8 mouse cellular contexts compared by ENCODE assay signal in genomic region chr3:101462294-101462693, GRCm38 (mm10).
DNase-seq lines count a peak whose midpoint lies in the region; ATAC-seq and TF ChIP-seq lines count a peak whose summit lies in the region.

No protein-coding gene starts in this region.

- no peak overlapping the region for H3K27ac ChIP-seq in cerebellum, adult 2 months (ENCODE audit: insufficient read depth, low read length)
- H3K27ac ChIP-seq in forebrain, postnatal 0 days (ENCODE audit: low read depth, low read length) = peak overlapping the region; percentile 57
- no peak overlapping the region for H3K27ac ChIP-seq in hindbrain, embryonic 16.5 days (ENCODE audit: low read depth, low read length)

- TF ChIP-seq POLR2A in cerebellum, adult 2 months (IDR thresholded peaks at IDR 0.05; ENCODE audit: borderline replicate concordance, insufficient read depth, low read length) = no peak

- peaks cover 18% of the 10 kb centered on the region for H3K36me3 ChIP-seq in forebrain, postnatal 0 days (ENCODE audit: insufficient read depth)
- peaks cover 21% of the 10 kb centered on the region for H3K36me3 ChIP-seq in hindbrain, embryonic 16.5 days (ENCODE audit: control insufficient read depth, insufficient read depth, low read length)

- peaks cover 3% of the 10 kb centered on the region; the same call in 1 of the 2 replicates for H3K9me3 ChIP-seq in forebrain, postnatal 0 days (ENCODE audit: low read length)
- peaks cover 4% of the 10 kb centered on the region for H3K9me3 ChIP-seq in hindbrain, embryonic 16.5 days (ENCODE audit: control insufficient read depth, low read length)

- H3K9ac ChIP-seq in forebrain, postnatal 0 days = no peak overlapping the region
- H3K9ac ChIP-seq in hindbrain, embryonic 16.5 days (ENCODE audit: low read depth, low read length) = no peak overlapping the region

- no peak overlapping the region for H3K4me3 ChIP-seq in cerebellum, adult 2 months (replicated peaks; ENCODE audit: insufficient read depth, low read depth, low read length)
- H3K4me3 ChIP-seq in forebrain, postnatal 0 days (ENCODE audit: low read depth, low read length) = no peak overlapping the region
- no peak overlapping the region for H3K4me3 ChIP-seq in hindbrain, embryonic 16.5 days (ENCODE audit: low read length)

- DNase-seq in R1 (ENCODE audit: low read depth, low spot score) = peak; percentile 84
- DNase-seq in cerebellum, adult 2 months = peak; percentile 69 to 79
- peak; percentile 93 for DNase-seq in forebrain, postnatal 0 days
- DNase-seq in layer of hippocampus, postnatal 25 days (ENCODE audit: extremely low spot score in 1 of 2, low spot score in 1 of 2) = peak; percentile 67 to 87
- DNase-seq in right cerebral cortex, postnatal 36 days (ENCODE audit: low spot score in 2 of 2) = peak; percentile 60 to 61
- DNase-seq in yolk sac, embryonic 10.5 days (ENCODE audit: low spot score) = peak; percentile 44

- H3K27me3 ChIP-seq in cerebellum, adult 2 months (ENCODE audit: control insufficient read depth, insufficient read depth, low read length) = no peaks in the 10 kb centered on the region
- no peaks in the 10 kb centered on the region for H3K27me3 ChIP-seq in forebrain, postnatal 0 days (ENCODE audit: insufficient read depth, low read length)
- no peaks in the 10 kb centered on the region for H3K27me3 ChIP-seq in hindbrain, embryonic 16.5 days (replicated peaks; ENCODE audit: control insufficient read depth, insufficient read depth, low read length)

- WGBS in cerebellum, adult 2 months = 22% methylated on average over 5 of the region's 5 CpGs
- WGBS in forebrain, postnatal 0 days = 22% methylated on average over 5 of the region's 5 CpGs
- WGBS in hindbrain, embryonic 16.5 days = 16% methylated on average over 5 of the region's 5 CpGs

- ATAC-seq in forebrain, postnatal 0 days = peak; percentile 80
- peak; percentile 62 for ATAC-seq in hindbrain, embryonic 16.5 days
- peak; percentile 87 for ATAC-seq in megakaryocyte progenitor cell, adult 5-6 weeks (replicated peaks; ENCODE audit: poor library complexity)

- H3K4me2 ChIP-seq in forebrain, postnatal 0 days (ENCODE audit: low read depth) = no peak overlapping the region
- no peak overlapping the region for H3K4me2 ChIP-seq in hindbrain, embryonic 16.5 days (ENCODE audit: low read length)

- H3K4me1 ChIP-seq in cerebellum, adult 2 months (ENCODE audit: control insufficient read depth, insufficient read depth, low read length) = peaks cover 5% of the 10 kb centered on the region; the same call in 1 of the 2 replicates
- no peaks in the 10 kb centered on the region for H3K4me1 ChIP-seq in forebrain, postnatal 0 days (ENCODE audit: insufficient read depth)
- H3K4me1 ChIP-seq in hindbrain, embryonic 16.5 days (ENCODE audit: control insufficient read depth, insufficient read depth, low read depth, low read length) = peaks cover 10% of the 10 kb centered on the region

- peak; percentile 83 for TF ChIP-seq CTCF in cerebellum, adult 2 months (IDR thresholded peaks at IDR 0.05; ENCODE audit: borderline replicate concordance, insufficient read depth, low read depth, low read length)
- peak; percentile 91 for TF ChIP-seq CTCF in forebrain, postnatal 0 days (IDR thresholded peaks at IDR 0.05; ENCODE audit: low read depth)
